Mouse (Mus musculus) E14TG2a.4 (cell line): ENCODE data around the gene Mrps5.

Experiments
- CTCF ChIP-seq: conservative IDR thresholded peaks from 2 replicates; pipeline ENCODE4 v1.5.1; 2014; ENCODE audit warnings: low read length
- POU5F1 ChIP-seq: IDR thresholded peaks from 2 replicates; pipeline ENCODE4 v1.6.1; 2014; ENCODE audit warnings: low read length, borderline replicate concordance

DNA sequence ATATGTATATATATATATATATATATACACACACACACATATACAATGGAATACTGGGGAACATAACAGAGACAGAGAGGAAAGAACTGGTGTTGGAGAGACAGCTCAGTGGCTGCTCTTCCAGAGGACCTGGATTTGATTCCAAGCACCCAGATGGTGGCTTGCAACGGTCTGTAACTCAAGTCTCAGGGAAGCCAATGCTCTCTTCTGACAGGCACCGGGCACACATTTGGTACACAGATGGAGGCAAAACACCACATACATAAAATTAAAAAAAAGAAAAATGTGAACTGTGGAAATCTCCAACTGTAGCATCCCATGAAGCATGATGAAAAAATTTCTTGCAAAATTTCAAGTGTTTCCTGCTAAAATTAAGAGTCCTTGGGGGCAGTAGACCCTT, 37.8 kb downstream of the Mrps5 start:
- TF ChIP-seq CTCF (no peak), POU5F1 (no peak)
